Mouse (Mus musculus) frontal cortex, postnatal 10 days (tissue): ENCODE results near the gene Gprc5c.

Experiments
- DNase-seq, 2 experiments: peaks; one replicate each; pipeline ENCODE4 v3.0.0; 2022; ENCODE audit warnings: low spot score in 2 of 2, mixed read lengths in 1 of 2

Gene Gprc5c

DNA sequence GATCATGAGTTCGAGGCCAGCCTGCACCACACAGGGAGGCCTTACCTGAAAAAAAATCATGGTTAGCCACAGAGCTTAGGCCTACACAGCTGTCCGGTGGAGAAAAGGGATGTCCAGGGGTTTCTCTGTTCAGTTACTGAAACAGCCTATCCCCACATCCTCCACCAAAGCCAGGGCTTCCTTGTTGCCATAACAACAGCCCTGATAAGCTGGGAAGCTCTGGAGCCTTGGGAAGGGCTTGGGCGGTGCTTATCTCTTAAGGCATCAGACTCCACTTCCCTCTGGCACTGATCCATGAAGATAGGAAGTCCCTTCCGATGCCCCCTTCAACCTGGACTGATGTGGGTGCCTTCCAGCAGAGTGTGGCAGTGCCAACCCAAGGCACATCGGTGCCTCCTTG is 17.8 kb upstream of the Gprc5c start:
- DNase-seq: no peak

GRCm38 (mm10) chr11:114843818-114844463 is 7.0 kb upstream of the Gprc5c start:
- no peak for DNase-seq

- DNase-seq: no peak
These were observed 6.3 kb upstream of the Gprc5c start for GRCm38 (mm10) chr11:114844464-114845220.

GRCm38 (mm10) chr11:114846336-114846735 is 4.6 kb upstream of the Gprc5c start:
- DNase-seq: no peak

GRCm38 (mm10) chr11:114847008-114847407 is 3.9 kb upstream of the Gprc5c start:
- no peak for DNase-seq

GRCm38 (mm10) chr11:114849572-114849971 is 1.4 kb upstream of the Gprc5c start:
- DNase-seq: no peak

DNA sequence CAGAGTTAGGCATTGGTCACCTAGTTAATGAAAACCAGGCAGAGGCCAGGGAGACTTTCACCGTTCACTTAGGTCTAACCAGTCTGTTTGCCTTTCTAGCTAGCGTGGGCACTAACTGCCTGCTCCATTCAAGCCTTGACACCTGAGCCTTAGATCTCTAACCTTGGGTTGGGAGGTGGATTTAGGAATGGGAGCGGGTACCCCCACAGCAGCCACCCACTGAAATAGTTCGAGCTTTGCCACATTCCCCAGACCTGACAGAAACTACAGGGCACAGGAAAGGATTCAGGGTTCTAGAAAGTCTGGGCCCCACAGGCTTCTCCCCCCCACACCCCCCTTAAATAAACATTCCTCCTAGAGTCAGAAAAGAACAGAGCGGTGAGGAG is 893 bp upstream of the Gprc5c start:
- no peak for DNase-seq

DNA sequence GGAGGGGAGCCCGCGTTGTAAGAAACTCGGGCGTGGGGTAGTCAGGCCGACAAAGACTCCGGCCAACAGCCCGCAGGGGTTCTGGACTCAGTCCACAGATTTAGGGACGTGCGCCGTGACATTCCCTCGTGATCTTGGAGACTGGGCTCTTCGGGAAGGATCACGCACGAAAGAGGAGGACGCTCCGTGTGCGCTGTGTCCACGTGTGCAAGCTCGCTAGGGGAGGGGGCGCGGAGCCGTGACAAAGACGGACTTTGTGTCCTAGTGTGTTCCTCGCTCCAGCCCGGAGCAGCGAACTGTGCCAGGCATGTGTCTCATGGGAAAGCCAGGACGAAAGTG is 286 bp downstream of the Gprc5c start:
- DNase-seq: peak in 1 of 2 experiments; percentile 12

GRCm38 (mm10) chr11:114851608-114852310 is 807 bp downstream of the Gprc5c start:
- peak in 1 of 2 experiments; percentile 30 for DNase-seq

DNA sequence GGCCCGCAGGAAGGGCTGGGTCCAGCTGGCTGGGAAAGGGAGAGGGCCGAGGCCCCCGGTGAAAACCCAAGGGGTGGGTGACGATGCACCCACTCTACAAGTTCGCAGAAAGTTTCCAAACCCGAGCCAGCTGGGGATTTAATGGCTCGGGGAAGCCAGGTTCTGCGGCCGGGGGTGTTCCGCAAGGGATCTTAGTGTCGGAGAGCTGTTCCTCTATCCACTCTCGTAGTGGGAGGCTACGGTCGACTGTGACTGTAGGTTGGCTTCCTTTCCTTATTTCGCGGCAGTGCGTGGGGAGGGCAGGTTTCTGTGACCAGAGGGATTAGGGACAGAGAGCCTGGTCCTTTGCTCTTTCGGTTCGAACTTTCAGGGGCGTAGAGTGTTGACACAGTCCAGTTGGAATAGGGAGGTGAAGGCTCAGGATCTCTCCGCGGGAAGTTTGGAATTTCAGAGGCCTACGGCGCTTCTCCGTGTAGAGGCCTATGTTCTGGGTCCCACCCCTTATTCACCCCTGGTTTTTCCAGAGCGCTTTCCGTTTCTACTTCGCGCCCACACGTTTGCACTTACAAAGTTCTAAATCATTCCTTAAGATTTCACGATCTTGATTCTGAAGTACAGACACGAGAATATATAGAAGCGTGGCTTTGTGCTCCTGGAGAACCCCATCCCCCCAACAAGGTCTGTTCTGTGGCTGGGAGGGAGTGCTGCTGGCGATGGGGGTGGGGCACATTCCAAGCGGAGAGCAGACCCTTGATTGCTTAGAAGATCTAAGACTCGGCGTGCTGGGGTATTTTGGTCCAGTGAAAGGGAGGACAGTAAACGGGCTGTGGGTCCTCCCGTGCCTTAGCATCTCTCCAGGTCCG is 1.6 kb downstream of the Gprc5c start:
- no peak for DNase-seq

GRCm38 (mm10) chr11:114853174-114853838 is 2.4 kb downstream of the Gprc5c start:
- no peak for DNase-seq

DNA sequence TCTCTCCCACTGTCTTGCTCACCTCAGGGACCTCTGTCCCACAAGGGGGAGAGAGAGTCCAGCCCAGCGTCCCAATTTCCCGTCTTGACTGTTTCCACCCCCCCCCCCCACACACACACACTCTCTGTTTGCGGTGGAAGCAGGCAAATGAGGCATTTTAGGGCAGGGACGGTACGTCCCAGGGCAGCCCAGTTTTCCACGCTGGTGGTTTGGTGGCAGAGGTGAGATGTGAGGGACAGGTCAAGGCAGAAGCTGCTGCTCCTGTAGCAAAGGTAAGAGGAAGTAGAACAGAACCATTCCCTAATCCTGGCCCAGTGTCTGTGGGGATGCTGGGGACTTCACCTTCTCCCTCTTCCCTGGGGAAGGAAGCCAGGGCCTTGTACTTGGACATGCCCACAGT is 3.6 kb downstream of the Gprc5c start:
- DNase-seq: no peak

DNA sequence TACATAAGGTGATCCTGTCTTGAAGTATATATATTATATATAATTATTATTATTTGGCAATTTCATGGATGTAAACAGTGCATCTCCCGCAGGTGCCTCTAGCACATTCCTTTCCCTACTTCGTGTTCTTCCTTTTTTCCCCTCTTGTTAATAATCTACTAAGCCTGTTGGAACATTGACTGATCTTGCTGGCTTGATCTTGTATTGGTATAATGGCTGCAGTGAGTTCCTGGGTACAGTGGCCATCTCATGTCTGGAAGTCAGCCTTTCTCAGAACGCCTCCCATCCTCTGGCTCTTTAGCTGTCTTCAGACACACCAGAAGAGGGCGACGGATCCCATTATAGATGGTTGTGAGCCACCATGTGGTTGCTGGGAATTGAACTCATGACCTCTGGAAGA is 5.2 kb downstream of the Gprc5c start:
- no peak for DNase-seq

DNA sequence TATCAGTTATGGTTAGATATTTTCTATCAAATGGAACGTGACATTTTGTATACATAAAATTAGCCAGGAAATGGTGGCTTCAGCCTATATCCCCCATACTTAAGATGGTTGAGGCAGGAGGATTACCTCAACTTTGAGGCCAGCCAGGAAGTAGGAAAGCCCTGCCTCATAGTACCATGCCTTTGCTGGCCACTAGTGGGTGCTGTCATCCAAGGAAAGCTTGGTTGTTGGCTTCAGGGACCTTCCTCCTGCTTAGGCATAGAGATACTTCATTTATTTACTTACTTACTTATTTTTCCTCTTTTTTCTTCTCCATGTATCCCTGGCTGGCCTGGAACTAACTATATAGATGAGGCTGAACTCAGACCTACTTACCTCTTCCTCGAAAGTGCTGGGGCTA is 7.7 kb downstream of the Gprc5c start:
- DNase-seq: no peak

DNA sequence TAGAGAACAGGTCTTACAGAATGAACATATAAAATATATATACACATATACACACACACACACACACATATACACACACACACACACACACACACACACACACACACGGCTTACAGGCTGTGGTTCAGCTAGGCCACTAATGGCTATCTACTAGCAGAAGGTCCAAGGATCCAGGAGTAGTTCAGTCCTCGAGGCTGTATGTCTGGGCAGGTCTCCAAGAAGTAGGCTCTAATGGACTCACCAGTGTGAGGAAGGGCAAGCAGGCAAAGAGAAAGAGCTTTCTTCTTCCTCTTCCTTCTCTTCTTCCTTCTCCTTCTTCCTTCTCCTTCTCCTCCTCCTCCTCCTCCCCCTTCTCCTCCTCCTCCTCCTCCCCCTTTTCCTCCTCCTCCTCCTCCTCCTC is 10.1 kb downstream of the Gprc5c start:
- DNase-seq: no peak

DNA sequence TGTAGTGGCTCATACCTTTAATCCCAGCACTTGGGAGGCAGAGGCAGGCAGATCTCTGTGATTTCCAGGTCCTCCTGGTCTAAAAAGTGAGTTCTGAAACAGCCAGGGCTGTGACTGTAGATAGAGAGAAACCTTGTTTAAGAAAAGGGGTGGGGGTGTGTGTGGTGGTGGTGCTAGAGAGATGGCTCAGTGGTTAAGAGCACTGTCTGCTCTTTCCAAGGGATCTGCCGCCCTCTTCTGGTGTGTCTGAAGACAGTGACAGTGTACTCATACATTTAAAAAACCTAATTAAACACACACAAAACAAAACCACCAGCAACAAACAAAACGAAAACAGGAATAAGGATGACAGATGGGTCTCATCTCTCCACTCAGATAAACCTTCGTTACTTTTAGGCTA is 11.7 kb downstream of the Gprc5c start:
- DNase-seq: no peak

DNA sequence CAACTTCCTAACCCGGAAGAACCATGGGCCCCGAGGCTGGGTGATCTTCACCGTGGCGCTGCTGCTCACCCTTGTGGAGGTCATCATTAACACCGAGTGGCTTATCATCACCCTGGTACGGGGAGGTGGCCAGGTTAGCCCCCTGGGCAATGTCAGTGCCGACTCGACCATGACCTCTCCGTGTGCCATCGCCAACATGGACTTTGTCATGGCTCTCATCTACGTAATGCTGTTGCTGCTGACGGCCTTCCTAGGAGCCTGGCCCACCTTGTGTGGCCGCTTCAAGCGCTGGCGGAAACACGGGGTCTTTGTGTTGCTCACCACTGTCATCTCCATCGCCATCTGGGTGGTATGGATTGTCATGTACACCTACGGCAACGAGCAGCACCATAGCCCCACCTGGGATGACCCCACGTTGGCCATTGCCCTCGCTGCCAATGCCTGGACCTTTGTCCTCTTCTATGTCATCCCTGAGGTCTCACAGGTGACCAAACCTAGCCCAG is 13.0 kb downstream of the Gprc5c start:
- DNase-seq: no peak

DNA sequence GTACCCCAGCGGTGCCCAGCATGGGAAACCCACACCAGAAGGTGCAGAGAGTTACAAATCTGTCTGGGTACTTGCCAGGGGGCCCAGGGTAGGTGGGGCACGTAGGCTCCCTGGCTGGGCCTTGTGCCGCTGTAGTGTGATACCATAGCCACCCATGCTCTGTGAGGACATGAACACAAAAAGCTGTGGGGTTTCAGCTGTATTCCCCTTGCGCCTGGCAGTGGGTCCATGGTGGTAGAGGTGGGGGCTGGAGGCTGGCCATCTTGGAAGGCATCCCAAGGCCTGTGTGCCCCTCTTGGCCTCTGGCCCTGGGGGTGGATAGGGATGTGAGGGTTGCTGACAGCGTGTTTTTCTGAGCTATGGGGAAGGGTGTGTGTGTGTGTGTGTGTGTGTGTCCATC is 15.0 kb downstream of the Gprc5c start:
- no peak for DNase-seq

GRCm38 (mm10) chr11:114866486-114867360 is 15.8 kb downstream of the Gprc5c start:
- no peak for DNase-seq
